Mouse (Mus musculus) kidney, adult 2 months (tissue): ENCODE data around the gene Zfp384.

ENCODE experiments used
- CTCF ChIP-seq: fragments of 200-500 bp; conservative IDR thresholded peaks from 2 replicates; pipeline ENCODE4 v1.5.1; 2011; ENCODE audit warnings: low read depth, mild to moderate bottlenecking, control low read depth, low read length, moderate library complexity, mixed read lengths; ENCODE audit not compliant: insufficient read depth, insufficient read length
- POLR2A ChIP-seq: fragments of 200-500 bp; IDR thresholded peaks from one replicate; pipeline ENCODE4 v1.6.1; 2011; ENCODE audit warnings: low read depth, low read length, control low read depth

DNA sequence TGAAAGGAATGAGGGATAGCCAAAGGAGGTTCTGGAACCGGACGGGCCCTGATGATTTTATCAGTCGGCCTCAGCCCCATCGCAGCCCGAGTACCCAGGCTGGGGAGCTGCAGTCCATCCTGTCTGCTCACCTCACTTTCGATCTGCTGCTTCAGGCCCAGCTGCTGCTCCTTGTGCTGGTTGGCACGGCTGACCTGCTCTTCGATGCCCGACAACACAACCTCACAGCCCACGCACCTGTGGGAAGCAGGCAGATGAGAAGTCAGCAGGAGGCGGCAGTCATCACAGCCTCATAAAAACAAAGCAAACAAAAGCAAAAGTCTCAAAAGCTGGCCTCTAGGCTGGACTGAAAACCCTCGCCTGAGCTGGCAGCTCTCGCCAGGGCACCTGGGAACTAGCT, 49.0 kb upstream of the Zfp384 start:
- TF ChIP-seq CTCF: no peak
- TF ChIP-seq POLR2A: no peak
